Mouse (Mus musculus) neural tube, embryonic 10.5 days (tissue): ENCODE measurements around the gene H2-Ab1.
"Not testable (repeated sequence)": the region's sequence is repeated elsewhere in the genome, so short reads cannot be mapped to it uniquely, and the experiment has no call there.

Experiments used
- DNase-seq: peaks from one replicate; pipeline ENCODE4 v3.0.0-alpha.2; 2017; ENCODE audit warnings: low spot score; ENCODE audit errors: extremely low spot score

The H2-Ab1 gene

GRCm38 (mm10) chr17:34257594-34258375 lies at the start of gene H2-Ab1:
TSS of gene H2-Ab1 (plus strand) at chr17:34257689.
- no peak for DNase-seq

DNA sequence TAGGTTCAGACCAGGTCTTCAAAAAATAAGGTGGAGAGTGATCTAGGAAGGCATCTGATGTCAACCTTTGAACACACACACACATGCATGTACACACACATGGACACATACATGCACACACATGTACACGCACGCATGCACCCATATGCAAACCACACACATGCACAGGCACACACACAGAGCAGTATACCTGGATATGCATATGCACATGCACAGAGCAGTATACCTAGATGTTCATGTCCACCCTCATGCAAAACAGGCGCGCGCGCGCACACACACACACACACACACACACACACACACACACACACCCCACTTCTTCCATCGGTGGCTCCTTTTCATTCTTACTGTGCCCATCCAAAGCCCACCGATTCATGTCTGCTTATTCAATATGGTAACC lies 49.6 kb upstream of the H2-Ab1 start:
- DNase-seq: no peak

DNA sequence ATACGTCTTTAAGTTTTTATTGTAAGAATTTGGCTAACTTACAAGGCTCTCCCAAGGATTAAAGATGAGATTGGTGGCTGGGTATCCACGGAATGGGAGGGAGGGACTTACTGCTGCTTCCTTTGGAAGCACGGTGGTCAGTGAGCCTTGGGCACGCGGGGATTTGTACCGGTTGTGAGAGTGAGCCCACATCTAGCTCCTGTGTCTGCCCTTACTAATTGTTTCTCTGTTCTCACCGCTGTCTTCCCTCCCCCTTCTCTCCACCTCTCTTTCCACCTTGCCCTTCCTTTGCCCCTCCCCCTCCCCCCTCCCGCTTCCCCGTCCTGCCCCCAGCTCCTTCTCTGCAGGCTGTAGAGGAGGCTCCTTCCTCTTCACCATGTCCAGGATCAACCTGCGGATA lies 49.1 kb upstream of the H2-Ab1 start:
- DNase-seq: no peak

DNA sequence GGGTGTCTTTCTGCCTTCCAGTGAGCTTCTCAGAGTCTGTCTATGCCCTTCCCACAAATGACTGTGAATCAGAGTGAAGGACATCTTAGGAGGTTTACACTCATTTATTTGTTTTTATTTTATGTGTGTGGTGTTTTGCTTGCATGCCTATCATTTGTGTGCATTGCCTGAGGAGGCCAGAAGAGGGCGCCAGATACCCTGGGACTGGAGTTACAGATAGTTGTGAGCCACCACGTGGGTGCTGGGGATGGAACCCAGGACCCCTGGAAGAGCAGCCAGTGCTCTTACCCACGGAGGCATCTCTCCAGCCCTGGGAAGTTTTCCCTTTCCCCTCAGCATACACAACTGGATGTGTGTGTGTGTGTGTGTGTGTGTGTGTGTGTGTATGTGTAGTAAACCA lies 47.8 kb upstream of the H2-Ab1 start:
- no peak for DNase-seq

DNA sequence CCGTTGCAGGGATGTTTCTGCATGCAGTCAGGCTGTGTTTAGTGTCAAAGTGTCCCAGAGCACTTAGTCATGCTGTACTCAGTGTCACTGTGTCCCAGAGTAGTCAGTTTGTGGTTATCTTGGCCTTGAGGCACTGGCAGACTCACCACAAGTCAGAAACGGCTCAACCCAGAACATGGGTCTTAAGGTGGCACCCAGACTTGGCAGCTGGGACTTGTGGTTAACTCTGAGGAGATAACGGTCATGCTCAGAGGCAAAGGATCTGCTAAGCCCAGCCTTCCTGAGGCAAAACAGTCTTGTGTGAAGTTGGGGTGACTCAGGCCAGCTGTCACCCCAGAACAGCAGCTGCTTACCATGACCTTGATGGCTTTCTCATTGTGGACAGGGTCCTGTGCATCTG lies 46.9 kb upstream of the H2-Ab1 start:
- DNase-seq: no peak

DNA sequence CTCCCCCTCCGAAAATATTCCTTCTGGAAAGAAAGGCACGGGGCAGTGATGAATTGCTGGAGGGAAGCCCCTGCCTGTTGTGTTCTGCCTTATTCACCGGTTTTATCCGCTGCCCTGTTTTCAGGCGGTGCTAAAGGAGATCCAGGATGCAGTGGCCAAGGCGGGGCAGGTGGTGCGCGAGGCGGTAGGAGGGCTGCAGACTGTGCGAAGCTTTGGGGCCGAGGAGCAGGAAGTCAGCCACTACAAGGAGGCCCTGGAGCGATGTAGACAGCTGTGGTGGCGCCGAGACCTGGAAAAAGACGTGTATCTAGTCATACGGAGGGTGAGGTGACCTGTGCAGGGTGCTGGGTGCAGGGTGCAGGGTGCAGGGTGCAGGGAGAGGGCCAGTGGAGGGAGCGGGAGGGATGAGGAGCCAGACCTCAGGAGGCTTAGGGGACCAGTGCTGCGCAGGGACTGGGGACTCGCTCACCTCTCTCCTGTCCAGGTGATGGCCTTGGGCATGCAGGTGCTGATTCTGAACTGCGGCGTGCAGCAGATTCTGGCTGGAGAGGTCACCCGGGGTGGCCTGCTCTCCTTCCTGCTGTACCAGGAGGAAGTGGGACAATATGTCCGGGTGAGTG lies 45.6 kb upstream of the H2-Ab1 start:
- no peak for DNase-seq

DNA sequence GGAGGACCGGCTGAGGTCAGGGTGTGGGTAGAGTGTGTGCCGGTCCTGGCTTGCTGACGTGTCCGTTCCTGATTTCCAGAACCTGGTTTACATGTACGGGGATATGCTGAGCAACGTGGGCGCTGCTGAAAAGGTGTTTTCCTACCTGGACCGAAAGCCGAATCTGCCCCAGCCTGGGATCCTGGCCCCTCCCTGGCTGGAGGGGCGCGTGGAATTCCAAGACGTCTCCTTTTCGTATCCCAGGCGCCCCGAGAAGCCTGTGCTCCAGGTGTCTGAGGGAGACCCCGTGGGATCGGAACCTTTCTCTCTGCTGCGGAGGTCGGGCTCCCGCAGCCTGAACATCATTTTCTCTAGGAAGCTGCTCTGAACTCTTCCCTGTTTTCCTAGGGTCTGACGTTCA lies 43.6 kb upstream of the H2-Ab1 start:
- DNase-seq: no peak

DNA sequence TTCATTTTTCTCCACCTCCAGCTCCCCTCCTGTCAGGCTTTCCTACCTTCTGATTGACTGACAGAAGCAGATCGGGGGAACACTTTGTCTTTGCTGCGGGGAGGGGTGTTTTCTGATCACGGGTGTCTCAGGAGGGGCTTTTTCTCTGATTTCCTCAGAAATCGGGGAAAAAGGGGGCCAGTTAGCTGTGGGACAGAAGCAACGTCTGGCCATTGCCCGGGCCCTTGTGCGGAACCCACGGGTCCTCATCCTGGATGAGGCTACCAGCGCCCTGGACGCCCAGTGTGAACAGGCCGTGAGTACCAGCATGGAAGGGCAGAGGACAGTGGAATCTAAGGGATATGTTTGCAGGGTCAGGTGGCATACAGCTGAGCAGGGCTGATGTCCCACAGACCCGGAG lies 42.3 kb upstream of the H2-Ab1 start:
- DNase-seq: no peak

GRCm38 (mm10) chr17:34217216-34217928 lies 40.1 kb upstream of the H2-Ab1 start:
- no peak for DNase-seq

- DNase-seq: no peak
These were observed 39.5 kb upstream of the H2-Ab1 start for GRCm38 (mm10) chr17:34217986-34218385.

DNA sequence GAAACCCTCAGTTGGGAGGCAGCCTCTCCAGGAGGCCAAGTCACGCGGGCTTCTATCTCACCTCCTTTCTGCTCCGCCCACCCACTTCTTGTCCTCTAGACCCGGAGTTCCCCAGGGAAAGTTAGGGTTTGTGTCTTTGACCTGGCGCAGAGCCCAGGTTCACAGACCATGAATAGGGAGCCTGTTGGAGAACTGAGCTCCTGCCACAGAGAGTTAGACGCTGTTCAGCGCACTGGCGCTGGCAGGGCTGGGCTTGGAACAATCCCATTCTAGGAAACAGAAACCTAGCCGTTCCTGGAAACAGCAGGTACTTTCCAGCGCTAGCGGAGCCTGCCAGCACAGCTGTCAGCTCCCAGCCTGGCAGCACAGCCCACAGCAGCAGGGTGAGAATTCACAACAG lies 38.8 kb upstream of the H2-Ab1 start:
- DNase-seq: no peak

DNA sequence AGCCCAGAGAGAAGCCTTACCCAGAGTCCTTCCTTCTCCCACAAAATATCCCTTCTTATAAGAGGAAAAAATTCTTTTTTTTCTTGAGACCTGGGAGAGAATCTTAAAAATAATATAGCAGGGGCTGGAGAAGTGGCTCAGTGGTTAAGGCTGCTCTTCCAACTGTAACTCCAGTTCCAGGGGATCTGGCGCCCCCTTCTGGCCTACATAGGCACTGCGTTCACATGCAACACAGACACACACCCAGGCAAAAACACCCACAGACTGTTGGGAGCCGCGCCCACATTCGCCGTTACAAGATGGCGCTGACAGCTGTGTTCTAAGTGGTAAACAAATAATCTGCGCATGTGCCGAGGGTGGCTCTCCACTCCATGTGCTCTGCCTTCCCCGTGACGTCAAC lies 38.4 kb upstream of the H2-Ab1 start:
- DNase-seq: not testable (repeated sequence)

GRCm38 (mm10) chr17:34219801-34220200 lies 37.7 kb upstream of the H2-Ab1 start:
- not testable (repeated sequence) for DNase-seq

GRCm38 (mm10) chr17:34220401-34220800 lies 37.1 kb upstream of the H2-Ab1 start:
- DNase-seq: not testable (repeated sequence)

DNA sequence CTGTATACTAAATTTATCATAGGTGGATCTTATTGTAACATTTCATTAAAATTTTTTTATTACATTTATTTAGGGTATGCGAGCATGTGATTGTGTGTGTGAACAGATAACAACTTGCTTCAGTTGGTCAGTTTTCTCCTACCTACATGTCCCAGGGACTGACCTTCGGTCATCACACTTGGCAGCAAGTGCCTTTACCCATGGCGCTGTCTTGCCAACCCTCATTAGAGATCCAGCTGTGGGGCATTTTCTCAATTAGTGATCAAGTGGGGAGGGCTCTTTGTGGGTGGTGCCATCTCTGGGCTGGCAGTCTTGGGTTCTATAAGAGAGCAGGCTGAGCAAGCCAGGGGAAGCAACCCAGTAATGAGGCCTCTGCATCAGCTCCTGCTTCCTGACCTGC lies 32.7 kb upstream of the H2-Ab1 start:
- no peak for DNase-seq

- no peak for DNase-seq
These were observed 32.1 kb upstream of the H2-Ab1 start for GRCm38 (mm10) chr17:34225426-34225825.

DNA sequence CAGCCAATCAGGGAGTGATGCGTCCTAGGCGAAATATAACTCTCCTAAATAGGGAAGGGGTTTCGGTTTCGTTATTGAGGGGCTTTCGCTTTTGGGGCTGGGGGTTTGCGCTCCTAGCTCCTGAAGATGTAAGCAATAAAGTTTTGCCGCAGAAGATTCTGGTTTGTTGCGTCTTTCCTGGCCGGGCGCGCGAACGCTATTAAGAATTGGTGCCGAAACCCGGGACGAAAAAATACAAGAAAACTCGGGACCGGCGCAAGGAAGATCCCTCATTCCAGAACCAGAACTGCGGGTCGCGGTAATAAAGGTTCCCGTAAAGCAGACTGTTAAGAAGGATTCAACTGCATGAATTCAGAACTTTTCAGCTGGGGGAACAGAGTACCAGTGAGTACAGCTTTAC lies 31.6 kb upstream of the H2-Ab1 start:
- DNase-seq: not testable (repeated sequence)

DNA sequence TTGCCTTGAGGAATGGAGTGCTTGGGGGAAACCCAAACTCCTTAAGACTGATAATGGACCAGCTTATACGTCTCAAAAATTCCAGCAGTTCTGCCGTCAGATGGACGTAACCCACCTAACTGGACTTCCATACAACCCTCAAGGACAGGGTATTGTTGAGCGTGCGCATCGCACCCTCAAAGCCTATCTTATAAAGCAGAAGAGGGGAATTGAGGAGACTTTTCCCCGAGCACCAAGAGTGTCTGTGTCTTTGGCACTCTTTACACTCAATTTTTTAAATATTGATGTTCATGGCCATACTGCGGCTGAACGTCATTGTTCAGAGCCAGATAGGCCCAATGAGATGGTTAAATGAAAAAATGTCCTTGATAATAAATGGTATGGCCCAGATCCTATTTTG lies 26.5 kb upstream of the H2-Ab1 start:
- not testable (repeated sequence) for DNase-seq

- not testable (repeated sequence) for DNase-seq
These were observed 25.5 kb upstream of the H2-Ab1 start for GRCm38 (mm10) chr17:34232021-34232420.

DNA sequence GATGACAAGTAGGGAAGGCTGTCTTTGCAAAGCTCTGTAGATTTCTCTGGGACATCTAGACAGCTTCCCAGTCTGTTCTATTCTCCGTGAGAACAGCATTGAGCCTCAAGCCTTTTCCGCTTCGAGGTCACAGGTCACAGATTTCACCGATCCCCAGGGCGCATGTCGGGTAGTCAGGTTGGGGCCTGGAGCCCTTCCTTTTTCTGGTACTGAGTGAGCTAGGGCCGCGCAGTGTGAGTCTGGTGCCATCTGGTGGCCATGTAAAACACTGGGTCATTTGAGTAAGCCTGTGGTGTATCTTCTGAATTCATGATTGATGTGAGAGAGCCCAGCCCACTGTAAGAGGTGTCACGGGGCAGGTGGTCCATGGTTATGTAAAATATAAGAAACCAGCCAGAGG lies 22.6 kb upstream of the H2-Ab1 start:
- DNase-seq: peak; percentile 37

DNA sequence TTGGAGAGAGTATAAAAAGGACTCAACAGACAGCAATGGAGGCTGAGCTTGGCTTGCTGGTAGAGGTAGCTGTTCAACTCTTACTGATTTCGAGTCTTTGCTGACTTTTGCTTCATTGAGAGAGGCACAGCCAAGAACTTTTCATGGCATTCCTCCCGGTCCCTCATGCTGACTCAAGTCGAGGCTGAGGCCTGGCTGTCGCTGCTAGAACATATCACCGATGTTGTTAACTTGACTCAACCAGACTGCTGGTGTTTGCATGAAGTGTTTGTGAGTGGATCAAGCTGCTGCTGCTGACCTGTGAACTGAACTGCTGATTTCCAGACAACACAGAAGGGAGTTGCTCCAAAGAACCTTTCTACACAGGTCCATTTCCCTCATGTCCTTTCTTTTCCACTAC lies 20.8 kb upstream of the H2-Ab1 start:
- DNase-seq: no peak

- no peak for DNase-seq
These were observed 19.7 kb upstream of the H2-Ab1 start for GRCm38 (mm10) chr17:34237741-34238140.
